Mouse (Mus musculus) cerebellum, adult (tissue): ENCODE data around the gene Stau1.

Experiments
- ATAC-seq: cut with Nextera tagmentation; 2 replicates; pipeline ENCODE4 v1.9.2; 2017; ENCODE audit warnings: mild to moderate bottlenecking, moderate library complexity, mixed read lengths; ENCODE audit not compliant: insufficient number of reproducible peaks, low FRiP score, low TSS enrichment

The Stau1 gene

DNA sequence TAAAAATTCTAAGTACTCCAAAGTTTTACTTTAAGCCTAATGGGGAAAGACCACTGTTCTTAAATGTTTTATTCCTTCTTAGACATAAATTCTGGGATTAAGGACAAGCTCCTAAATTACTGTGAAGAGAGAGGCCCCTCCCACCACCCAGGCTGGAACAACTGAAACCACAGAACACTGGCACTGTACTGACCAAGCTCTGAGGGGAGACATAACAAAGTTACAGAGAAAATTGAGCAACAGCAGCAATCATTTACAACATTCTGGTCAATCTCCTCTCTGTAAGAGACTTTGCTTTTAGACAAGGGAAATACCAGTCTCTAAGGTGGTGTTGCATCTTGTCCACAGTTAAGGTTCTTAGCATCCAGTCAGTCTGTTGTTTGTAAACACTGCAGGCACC, 4.2 kb downstream of the Stau1 start:
- ATAC-seq: no peak

DNA sequence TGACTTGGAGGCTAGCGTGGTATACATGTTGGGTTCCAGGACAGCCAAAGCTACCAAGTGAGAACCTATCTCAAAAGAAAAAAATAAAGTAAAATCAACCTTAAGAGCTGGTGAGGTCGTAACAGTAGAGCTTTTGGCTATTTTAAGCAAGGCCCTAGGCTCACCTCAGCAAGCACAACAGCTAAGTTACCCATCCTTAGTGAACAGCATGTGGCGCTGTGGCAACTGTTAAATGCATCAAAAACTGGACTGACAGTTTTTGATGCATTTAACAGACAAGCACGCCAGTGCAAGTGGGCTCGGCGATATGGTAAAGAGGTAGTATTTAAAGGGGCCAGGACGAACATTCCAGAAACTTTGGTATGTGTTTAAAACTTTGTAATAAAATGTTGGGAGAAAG, 5.2 kb downstream of the Stau1 start:
- no peak for ATAC-seq

DNA sequence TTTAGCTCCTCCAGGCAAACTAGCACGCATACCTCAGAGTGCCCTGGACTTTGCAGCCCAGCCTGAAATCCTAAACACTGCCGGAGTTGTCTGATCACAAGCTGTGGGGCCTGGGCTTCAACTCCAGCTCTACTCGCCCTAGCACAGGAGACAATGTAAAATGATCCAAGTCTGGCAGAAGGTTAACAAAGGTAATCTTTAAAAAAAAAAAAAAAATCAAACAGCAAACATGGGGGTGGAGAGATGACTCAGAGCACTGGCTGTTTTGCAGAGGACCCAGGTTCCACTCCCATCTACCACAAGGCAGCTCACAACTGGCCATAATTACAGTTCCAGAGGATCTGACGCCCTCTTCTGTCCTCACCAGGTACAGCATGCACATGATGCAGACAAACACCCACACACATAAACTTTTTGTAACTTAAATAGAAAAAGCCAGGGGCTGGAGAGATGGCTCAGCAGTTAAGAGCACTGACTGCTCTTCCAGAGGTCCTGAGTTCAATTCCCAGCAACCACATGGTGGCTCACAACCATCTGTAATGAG, 12.7 kb downstream of the Stau1 start:
- ATAC-seq: no peak

DNA sequence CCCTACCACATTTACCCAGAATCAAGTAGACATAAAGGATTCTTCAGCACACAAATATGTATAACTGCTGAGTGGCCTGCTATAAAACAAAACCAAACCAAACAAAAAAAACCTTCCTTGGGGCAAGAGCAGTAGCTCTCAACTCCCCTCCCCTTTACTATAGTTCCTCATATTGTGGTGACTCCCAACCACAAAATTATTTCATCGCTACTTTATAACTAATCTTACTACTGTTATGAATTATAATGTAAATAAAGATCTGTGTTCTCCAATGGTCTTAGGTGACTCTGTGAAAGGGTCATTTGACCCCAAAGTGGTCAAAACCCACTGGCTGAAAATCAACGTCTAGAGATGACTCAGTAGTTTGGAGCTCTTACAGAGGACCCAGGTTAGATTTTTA, 15.9 kb downstream of the Stau1 start:
- ATAC-seq: no peak

DNA sequence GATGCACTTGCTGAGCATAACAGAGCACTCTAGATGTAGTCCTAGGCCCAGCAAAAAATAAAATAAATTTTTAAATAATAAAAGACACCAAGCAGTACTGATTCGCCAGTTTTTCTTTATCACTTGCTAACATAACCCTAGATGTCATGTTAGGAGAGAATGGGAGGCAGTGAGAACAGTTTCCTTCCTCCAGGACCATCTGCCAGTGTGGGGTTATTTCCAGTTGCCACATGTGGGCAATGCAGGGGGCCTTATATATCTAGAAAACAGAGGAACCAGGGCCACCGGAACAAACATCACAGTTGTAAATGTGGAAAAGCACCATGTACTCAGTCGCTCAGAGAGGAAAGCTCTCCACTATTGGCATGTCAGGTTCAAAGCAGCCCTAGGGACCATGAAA, 18.6 kb downstream of the Stau1 start:
- ATAC-seq: no peak

DNA sequence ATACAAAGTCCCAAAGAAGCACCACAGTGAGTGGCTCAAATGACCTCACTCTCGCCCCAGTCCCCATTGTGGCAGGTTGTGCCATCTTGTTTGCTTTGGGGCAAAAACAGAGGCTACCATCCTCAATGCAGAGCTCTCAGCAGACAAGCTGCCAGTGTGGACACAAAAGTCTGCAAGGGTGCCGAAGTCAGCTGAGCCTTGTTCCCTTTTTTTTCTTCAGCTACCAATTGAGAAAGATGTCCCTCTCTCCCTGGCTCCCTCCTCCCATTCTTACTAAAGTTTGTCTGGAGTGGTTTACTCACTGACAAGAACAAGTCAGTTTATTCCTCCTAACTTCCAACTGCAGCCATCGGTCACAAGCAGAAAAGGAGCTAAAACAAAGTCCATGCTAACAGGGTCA, 19.7 kb downstream of the Stau1 start:
- no peak for ATAC-seq

DNA sequence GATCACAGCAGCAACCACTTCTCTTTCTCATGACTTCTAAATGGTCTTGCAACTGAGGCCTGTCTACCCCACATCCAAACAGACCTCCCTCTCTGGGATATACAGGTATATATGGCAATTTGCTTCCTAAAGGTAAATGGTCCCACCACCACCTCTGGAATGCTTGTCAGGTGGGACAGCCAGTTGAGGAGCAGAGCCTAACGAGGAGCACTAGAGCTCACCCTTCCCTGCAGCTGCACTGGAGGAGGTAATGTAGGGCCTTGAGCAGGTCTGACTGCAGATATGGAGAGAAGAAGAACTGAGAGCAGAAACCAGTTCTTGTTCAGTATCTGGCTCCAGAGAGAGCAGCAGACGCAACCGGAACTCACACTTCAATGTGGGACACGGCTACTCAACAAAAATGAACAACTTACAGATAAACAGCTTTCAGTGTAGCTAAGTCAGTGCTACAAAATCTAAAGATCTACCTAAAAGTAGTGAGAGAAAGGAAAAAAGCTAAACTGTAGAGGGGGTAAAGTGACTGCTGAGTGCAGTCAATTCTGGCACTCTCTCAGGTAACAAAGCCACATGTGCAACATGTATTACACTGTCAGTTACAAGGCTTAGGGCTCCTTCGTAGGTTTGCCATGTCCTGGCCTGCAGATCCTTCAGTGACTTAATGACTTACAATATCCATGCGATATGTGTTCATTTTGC, 21.8 kb downstream of the Stau1 start:
- no peak for ATAC-seq

DNA sequence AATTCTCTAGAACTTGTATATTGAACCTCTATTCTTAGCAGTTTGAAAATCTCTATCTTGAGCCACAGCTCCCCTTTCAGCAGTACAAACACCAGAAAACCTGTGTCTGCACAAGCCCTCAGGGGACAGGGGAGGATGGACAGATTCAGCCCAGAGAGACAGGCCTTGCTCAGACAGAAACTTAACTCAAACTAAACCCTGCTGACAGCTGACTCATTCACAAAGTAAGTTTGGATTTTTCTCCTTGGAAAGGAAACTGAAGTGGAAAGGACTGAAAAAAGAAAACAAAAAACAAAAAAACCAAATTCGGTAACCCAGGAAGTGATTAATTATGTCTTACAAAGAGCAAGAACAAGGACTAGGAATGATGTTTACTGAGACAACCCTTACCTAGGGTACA, 22.9 kb downstream of the Stau1 start:
- ATAC-seq: no peak

DNA sequence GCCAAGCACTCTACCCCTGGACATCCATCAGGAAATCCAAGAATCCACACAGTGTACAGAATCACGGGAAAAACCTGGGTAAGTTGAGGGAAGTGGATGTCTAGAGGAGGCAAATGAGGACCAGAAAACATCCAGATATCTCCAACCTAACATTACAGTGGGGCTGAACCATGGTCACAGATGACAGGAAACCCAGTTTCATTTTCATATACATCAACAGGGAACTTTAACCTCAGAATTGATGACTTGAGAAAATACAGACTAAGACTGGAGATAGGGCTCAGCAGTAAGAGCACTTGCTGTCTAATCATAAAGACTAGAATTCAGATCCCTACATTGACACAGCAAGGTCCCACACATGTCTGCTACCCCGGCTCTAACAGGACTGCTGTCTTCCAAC, 31.3 kb downstream of the Stau1 start:
- no peak for ATAC-seq

DNA sequence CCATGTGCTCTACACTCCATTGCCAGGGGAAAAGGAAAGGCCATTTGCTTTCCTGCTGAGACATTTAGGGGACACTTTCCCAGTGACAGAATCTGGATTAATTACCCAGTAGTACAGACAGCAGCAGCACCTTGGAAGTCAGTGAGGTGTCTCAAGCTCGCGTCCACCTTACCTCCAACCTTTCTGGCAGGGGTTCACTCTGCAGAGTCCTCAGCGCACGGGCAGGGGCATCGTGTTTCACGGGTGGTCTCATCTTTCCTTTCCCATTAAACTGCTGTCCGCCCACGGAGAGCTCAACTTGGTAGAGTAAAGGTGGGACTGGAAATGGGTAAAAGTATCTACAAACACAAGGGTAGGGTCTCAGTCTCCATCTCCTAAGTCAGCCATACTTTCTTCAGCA, 32.8 kb downstream of the Stau1 start:
- no peak for ATAC-seq

DNA sequence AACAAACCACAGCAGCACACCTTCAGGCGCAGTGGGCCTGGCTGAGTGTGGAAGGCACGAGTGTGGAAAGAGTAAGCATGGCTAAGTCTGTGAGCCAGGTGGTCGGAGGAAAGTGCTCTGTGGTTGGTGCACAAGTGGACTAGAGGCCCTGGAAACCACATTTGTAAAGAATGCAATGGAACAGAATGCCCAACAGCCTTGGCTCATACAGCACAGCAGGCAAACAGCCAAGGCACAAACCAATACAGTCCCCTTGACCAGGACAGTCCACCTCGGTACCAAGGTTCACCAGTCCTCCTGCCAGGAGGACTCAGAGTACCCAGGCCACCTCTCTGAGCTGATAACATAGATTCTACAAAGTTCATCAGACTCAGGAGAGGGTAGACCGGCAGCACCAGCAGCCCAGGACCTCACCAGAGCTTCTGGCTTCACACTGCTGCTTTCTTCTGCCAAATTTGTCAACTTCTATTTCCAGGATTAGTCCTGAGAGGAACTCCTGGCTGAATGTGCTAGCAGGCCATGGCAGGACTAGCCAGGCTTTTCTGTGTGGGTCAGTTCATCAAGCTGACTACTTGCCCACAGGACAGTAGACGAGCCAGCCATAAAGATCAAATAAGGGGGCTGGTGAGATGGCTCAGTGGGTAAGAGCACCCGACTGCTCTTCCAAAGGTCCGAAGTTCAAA, 35.3 kb downstream of the Stau1 start:
- no peak for ATAC-seq

DNA sequence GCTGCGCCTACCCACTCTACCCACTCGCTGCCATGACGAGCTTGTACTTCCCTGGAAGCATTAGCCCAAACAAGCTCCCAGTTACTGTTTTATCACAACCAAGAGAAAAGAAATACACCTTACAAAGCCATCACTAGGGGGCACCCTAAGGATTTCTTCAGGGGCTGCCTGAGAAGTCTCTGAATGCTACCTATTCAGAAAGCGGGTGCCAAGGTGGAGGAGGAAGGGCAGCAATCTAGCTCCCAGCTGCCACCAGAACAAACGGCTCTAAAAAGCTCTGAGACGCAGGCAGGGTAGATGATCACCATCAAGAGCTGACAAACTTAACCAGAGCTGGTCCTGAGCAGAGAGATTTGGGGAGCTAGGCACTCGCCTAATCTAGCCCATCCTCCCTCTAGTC, 39.3 kb downstream of the Stau1 start:
- peak; percentile 62; the same call in 1 of the 2 replicates for ATAC-seq

DNA sequence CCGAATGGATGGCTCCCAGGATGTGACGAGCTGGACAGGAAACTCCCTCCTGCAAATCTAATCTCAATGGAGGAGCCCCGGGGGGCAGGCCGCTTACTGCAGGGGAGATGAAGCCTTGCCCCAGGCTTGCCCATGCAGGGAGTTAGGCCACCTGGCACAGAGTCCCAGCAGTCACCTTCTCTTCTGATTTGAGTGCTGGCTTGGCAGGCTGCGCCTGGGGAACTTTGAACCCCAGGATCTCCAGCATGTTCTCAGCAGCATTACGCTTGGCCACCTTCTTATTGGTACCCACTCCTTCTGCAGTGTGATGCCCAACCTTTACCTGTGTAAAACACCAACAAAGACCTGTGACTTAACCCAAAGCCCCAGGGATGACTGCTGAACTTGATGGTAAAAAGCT, 43.9 kb downstream of the Stau1 start:
- ATAC-seq: no peak

DNA sequence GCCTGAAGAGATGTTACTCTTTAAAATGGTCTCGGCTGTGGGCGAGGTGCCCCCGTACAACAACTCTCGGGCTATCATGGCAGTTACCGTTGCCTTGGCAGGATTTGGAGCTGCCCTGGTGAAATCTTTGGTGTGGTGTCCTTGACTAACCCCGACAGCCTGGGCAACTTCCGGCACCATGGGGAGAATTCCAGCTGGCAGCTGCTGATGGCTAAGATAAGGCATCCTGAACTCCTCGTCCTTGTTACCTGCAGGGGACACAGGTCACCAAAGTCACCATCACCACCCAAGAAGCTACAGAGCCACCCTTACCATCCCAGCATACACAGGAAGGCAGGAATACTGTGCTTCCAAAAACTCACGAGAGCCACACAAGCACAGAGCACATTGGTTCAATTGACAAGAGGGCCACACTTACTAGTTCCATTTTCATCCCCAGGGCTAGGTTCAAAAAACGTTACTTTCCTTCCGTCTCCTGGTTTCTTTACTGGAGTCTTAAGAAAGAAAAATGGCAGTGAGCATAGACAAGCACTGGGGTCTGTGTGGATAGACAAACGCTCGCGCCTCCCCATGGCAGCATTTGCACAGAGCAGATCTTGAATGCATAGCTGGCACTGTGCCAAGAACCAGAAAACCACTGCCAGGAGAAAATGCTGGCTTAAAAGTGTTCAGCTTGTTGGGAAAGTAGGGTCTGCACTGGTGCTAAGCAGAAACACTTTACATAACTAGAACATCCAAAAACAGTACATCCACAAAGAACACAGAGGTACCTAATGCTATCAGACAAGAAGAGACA, 45.0 kb downstream of the Stau1 start:
- no peak for ATAC-seq

DNA sequence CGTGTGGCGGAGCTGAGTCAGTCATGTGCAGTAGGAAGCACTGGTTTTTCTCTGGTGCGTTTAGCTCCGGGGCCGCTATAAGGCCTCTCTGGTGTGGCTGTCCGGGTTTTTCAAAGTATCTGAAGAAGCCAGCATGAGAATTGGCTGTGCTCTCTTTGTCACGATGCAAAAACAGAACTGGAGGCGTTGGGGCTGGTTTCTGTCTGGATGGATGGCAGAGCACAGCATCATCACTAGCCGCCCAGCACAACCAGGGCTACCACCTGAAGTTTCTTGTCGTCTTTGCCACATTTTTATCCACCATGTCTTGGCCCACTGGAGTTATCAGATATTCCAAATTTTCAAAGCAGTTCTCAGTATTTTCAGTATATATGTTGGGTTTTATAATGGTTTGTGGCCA, 47.2 kb downstream of the Stau1 start:
- no peak for ATAC-seq

DNA sequence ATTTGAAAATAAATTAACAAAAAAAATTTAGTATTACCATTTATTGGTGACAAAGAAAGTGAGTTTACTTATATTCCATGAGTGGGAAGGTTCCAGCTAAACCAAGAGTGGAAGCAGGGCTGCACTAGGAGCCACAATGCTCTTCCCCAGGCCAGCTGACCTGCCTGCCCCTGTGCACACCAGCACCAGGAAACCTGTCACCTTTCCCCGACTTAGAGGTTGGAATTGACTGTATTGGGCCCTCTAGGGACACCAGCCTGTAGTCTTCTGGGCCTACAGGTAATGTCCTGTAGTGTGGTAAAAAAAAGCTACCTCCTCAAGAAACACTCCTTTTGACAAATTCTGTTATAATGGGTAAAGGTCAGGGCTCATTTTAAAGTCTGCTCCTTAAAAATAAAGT, 47.9 kb downstream of the Stau1 start:
- no peak for ATAC-seq

DNA sequence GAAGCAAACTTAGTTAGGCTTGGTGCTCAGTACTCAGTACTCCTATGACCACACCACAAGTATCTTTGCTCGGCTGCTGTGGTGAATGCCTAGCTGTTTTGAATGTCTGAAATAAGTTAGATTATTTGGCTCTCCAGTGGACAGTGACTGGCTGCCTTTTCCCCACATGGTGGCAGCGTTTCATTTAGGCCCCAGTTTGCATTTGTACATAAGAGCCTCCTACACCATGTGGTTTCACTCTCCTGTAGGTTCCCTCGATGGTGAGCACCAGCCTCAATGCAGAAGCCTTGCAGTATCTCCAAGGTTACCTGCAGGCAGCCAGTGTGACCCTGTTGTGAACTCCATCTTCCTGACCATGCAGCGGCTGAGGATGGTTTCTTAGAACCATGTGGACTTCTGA, 50.6 kb downstream of the Stau1 start:
- no peak for ATAC-seq

DNA sequence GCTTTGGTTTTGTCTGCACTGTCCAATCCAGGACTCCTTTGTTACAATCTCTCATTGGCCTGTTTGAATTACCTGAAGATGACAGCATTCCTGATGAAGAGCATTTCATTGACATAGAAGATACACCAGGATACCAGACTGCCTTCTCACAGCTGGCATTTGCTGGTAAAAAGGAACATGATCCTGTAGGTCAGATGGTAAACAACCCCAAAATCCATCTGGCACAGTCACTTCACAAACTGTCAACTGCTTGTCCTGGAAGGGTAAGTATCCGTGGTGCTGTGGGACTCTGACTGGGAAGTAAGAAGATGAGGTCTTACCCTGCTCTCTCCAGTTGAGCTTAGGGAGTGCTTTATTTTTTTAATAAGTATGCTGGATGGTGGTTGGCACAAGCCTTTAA, 51.8 kb downstream of the Stau1 start:
- ATAC-seq: no peak

DNA sequence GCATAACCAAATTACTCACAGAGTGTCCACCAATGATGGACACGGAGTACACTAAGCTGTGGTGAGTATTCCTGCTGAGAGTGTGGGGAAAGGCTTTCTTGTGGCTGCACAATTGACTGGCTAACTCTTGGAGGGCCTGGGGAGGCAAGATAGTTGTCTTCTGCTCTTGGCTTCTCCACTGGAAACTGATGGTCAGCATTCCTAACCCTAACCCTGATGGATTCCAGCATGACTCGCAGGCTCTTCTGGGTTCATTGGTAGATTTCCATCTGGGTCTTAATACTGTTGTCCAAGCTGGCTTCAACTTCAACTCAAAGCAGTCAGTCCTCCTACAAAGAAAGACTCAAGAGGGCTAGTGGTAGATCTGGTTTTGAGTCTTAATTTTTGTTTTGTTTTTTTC, 53.0 kb downstream of the Stau1 start:
- no peak for ATAC-seq

DNA sequence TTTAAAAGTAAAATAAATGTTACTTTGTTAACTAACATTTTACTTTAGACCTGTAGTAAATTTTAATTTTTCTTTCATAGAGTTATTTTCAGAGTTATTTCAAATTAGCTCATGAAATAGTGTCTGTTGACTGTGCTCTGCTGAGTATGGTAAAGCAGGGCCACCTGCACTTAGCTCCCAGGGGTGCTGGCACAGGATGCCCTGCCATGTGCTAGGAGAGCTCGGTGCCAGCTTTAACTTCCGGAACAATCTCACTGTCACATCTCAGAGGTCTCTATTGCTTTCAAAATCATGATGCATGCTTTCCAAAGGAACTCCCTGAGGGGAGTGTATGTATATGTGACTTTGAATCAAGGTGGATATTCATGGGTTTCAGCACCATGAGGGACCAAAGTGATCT, 59.9 kb downstream of the Stau1 start:
- ATAC-seq: no peak

DNA sequence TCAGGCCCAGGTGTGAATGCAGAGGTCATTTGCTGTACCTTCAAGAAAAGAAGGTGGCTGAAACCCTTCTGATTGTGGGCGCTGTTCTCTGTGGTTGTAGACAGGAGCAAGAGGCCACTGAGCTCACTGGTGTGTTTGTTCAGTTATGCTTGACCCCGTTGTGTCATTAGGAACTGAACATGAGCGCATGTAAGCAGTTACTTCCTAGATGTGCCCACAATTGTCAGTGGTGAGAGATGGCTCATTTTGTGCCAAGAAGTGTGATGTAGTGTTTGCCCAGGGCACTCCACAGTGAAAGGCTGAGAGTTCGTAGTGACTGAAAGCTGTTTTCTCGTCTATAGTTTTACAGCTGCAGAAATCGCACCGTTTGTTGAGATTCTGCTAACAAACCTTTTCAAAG, 60.5 kb downstream of the Stau1 start:
- ATAC-seq: no peak
